Mouse (Mus musculus): Measurements from ENCODE around the gene Vmn2r51.
"Not testable (repeated sequence)": the region's sequence is repeated elsewhere in the genome, so short reads cannot be mapped to it uniquely, and the experiment has no call there.

Vmn2r51 gene

DNA sequence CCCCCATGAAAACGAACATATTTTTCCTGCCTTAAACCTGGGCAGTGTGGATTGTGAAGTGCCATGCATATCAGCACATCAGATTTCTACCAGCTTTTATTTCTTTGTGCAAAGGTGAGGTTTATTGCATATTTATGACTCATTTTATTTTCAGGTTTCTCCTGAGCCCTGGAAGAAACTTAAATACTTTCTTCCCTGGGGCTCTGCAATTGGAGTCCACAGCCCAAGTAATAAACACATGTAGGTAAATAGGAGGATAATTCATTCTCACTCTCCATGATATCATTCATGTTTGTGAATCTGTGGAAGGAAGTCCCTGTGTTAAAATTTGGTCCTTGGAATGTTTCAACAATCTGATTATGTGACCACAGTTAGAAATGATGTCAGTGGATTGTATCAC, at the start of gene Vmn2r51:
Vmn2r51 (minus strand) TSS at position 101 of the 400 bp plus-strand sequence.
- DNase-seq (ENCODE audit: low spot score in 2 of 2): not testable (repeated sequence)

DNA sequence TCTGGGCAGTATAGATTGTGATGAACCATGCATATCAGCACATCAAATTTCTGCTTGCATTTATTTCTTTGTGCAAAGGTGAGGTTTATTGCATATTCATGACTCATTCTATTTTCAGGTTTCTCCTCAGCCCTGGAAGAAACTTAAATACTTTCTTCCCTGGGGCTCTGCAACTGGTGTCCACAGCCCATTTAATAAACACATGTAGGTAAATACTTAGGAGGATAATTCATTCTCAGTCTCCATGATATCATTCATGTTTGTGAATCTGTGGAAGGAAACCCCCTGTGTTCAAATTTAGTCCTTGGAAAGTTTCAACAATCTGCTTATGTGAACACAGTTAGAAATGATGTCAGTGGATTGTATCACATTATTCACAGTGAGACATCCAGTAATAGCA, 52.3 kb downstream of the Vmn2r51 start, which contains the start of gene Vmn2r50:
Vmn2r50 (minus strand) TSS at position 101 of the 400 bp plus-strand sequence.
- DNase-seq (ENCODE audit: low spot score in 2 of 2): not testable (repeated sequence)
